Mouse (Mus musculus) hindbrain, embryonic 16.5 days (tissue): Measurements from ENCODE around the gene Tnc. TPM values are rescaled to one million over a fixed set of nuclear protein-coding genes. Genes with fewer than 3 reads are reported as not detected.

ENCODE experiments used
- ATAC-seq: fragments of 200-750 bp; cut with Nextera tagmentation; 2 replicates; pipeline ENCODE4 v1.8.0; 2017; ENCODE audit warnings: moderate TSS enrichment, moderate library complexity
- H3K27ac ChIP-seq: fragments of 300-500 bp; sonication (generic); 2 replicates; pipeline ENCODE4 v1.5.1; 2014; ENCODE audit warnings: low read depth, mild to moderate bottlenecking, control low read depth, low read length, moderate library complexity
- H3K27me3 ChIP-seq: fragments of 300-500 bp; sonication (generic); replicated peaks from 2 replicates; pipeline ENCODE4 v1.6.1; 2014; ENCODE audit warnings: low read length; ENCODE audit not compliant: control insufficient read depth, insufficient read depth
- H3K36me3 ChIP-seq: fragments of 300-500 bp; sonication (generic); 2 replicates; pipeline ENCODE4 v1.6.1; 2014; ENCODE audit warnings: mild to moderate bottlenecking, low read length, moderate library complexity, mixed read lengths; ENCODE audit not compliant: control insufficient read depth, insufficient read depth
- H3K4me1 ChIP-seq: fragments of 300-500 bp; sonication (generic); 2 replicates; pipeline ENCODE4 v1.6.1; 2014; ENCODE audit warnings: low read depth, low read length; ENCODE audit not compliant: control insufficient read depth, insufficient read depth
- H3K4me2 ChIP-seq: fragments of 300-500 bp; sonication (generic); 2 replicates; pipeline ENCODE4 v1.6.1; 2014; ENCODE audit warnings: mild to moderate bottlenecking, low read length, control low read depth, moderate library complexity
- H3K4me3 ChIP-seq: fragments of 300-500 bp; sonication (generic); 2 replicates; pipeline ENCODE4 v1.5.1; 2014; ENCODE audit warnings: mild to moderate bottlenecking, low read length, control low read depth, moderate library complexity
- H3K9ac ChIP-seq: fragments of 300-500 bp; sonication (generic); 2 replicates; pipeline ENCODE4 v1.6.1; 2014; ENCODE audit warnings: low read depth, mild to moderate bottlenecking, control low read depth, low read length, moderate library complexity
- H3K9me3 ChIP-seq: fragments of 300-500 bp; sonication (generic); 2 replicates; pipeline ENCODE4 v1.6.1; 2014; ENCODE audit warnings: mild to moderate bottlenecking, low read length, moderate library complexity; ENCODE audit not compliant: control insufficient read depth
- WGBS: fragments of 180-500 bp; shearing (Covaris S2); extraction: QIAGEN DNeasy Blood & Tissue Kit; methylation state at CpG from one replicate; pipeline ENCODE4 v1.1.7; 2014; 5-methylcytosine and 5-hydroxymethylcytosine counted together
- polyA plus RNA-seq: library from polyadenylated mRNA; unstranded; fragments of >200 nt; fragmentation: Nextera tagmentation; extraction: Ambion mirVana; gene quantifications from 2 replicates; pipeline ENCODE4 v1.2.1, GENCODE M21; 2015

The Tnc gene
- polyA plus RNA-seq, 1 experiment from 2014 or later = 53.3 TPM

- H3K36me3 ChIP-seq = no peaks in the 10 kb centered on the region
- H3K27ac ChIP-seq = no peak overlapping the region
- H3K4me2 ChIP-seq = no peak overlapping the region
- H3K9ac ChIP-seq = no peak overlapping the region
- no peaks in the 10 kb centered on the region for H3K4me1 ChIP-seq
- peak; percentile 68; the same call in 1 of the 2 replicates for ATAC-seq
- H3K4me3 ChIP-seq = no peak overlapping the region
- no peaks in the 10 kb centered on the region for H3K27me3 ChIP-seq
- no peaks in the 10 kb centered on the region for H3K9me3 ChIP-seq
Observed at GRCm38 (mm10) chr4:64074725-64075124, 27.9 kb upstream of the Tnc start.

- H3K9ac ChIP-seq = no peak overlapping the region
- no peak for ATAC-seq
- H3K36me3 ChIP-seq = no peaks in the 10 kb centered on the region
- H3K4me2 ChIP-seq = no peak overlapping the region
- no peak overlapping the region for H3K27ac ChIP-seq
- H3K27me3 ChIP-seq = no peaks in the 10 kb centered on the region
- WGBS = 80% methylated on average over 7 of the region's 7 CpGs
- H3K9me3 ChIP-seq = no peaks in the 10 kb centered on the region
- no peak overlapping the region for H3K4me3 ChIP-seq
- H3K4me1 ChIP-seq = no peaks in the 10 kb centered on the region
Observed at GRCm38 (mm10) chr4:64067394-64067793, 20.6 kb upstream of the Tnc start.

GRCm38 (mm10) chr4:64065266-64065665 lies 18.5 kb upstream of the Tnc start:
- no peaks in the 10 kb centered on the region for H3K9me3 ChIP-seq
- 52% methylated on average over 10 of the region's 10 CpGs for WGBS
- no peak overlapping the region for H3K27ac ChIP-seq
- no peak overlapping the region for H3K4me2 ChIP-seq
- no peak overlapping the region for H3K9ac ChIP-seq
- no peak for ATAC-seq
- no peaks in the 10 kb centered on the region for H3K27me3 ChIP-seq
- no peak overlapping the region for H3K4me3 ChIP-seq
- no peaks in the 10 kb centered on the region for H3K36me3 ChIP-seq
- H3K4me1 ChIP-seq = no peaks in the 10 kb centered on the region

- Histone ChIP-seq H3K4me3 (no peak overlapping the region), H3K27me3 (no peaks in the 10 kb centered on the region), H3K4me1 (no peaks in the 10 kb centered on the region), H3K9ac (no peak overlapping the region), H3K27ac (no peak overlapping the region), H3K4me2 (no peak overlapping the region), H3K9me3 (no peaks in the 10 kb centered on the region), H3K36me3 (no peaks in the 10 kb centered on the region)
- no peak for ATAC-seq
- 63% methylated on average over 6 of the region's 6 CpGs for WGBS
Observed at GRCm38 (mm10) chr4:64058856-64059231, 12.0 kb upstream of the Tnc start.

GRCm38 (mm10) chr4:64058048-64058855 lies 11.4 kb upstream of the Tnc start:
- H3K36me3 ChIP-seq = no peaks in the 10 kb centered on the region
- ATAC-seq = no peak; the same call in 1 of the 2 replicates
- H3K4me2 ChIP-seq = no peak overlapping the region
- H3K9me3 ChIP-seq = no peaks in the 10 kb centered on the region
- WGBS = 69% methylated on average over 12 of the region's 12 CpGs
- no peak overlapping the region for H3K4me3 ChIP-seq
- no peaks in the 10 kb centered on the region for H3K4me1 ChIP-seq
- H3K27me3 ChIP-seq = no peaks in the 10 kb centered on the region
- H3K27ac ChIP-seq = no peak overlapping the region
- H3K9ac ChIP-seq = no peak overlapping the region

- Histone ChIP-seq H3K4me2 (no peak overlapping the region), H3K27ac (no peak overlapping the region), H3K27me3 (0 out of 2 replicates have a peak, but pooled peaks cover 2% of the 10 kb centered on the region), H3K9ac (no peak overlapping the region), H3K4me1 (peaks cover 10% of the 10 kb centered on the region), H3K9me3 (no peaks in the 10 kb centered on the region), H3K36me3 (no peaks in the 10 kb centered on the region), H3K4me3 (no peak overlapping the region)
- no peak for ATAC-seq
- WGBS = 69% methylated on average over 7 of the region's 7 CpGs
Observed at GRCm38 (mm10) chr4:64048177-64048576, 1.4 kb upstream of the Tnc start.

- H3K4me1 ChIP-seq = peaks cover 10% of the 10 kb centered on the region
- H3K4me2 ChIP-seq = peak overlapping the region; percentile 5
- H3K4me3 ChIP-seq = no peak overlapping the region
- no peak overlapping the region for H3K27ac ChIP-seq
- ATAC-seq = no peak
- 0 out of 2 replicates have a peak, but pooled peaks cover 2% of the 10 kb centered on the region for H3K27me3 ChIP-seq
- WGBS = 84% methylated on average over 4 of the region's 4 CpGs
- H3K9me3 ChIP-seq = no peaks in the 10 kb centered on the region
- no peaks in the 10 kb centered on the region for H3K36me3 ChIP-seq
- no peak overlapping the region for H3K9ac ChIP-seq
Observed at GRCm38 (mm10) chr4:64043893-64044292, 2.9 kb downstream of the Tnc start.

GRCm38 (mm10) chr4:64043371-64043770 lies 3.4 kb downstream of the Tnc start:
- WGBS = 58% methylated on average over 6 of the region's 6 CpGs
- Histone ChIP-seq H3K4me3 (no peak overlapping the region), H3K9ac (no peak overlapping the region), H3K27me3 (0 out of 2 replicates have a peak, but pooled peaks cover 2% of the 10 kb centered on the region), H3K27ac (no peak overlapping the region), H3K4me1 (peaks cover 10% of the 10 kb centered on the region), H3K36me3 (no peaks in the 10 kb centered on the region), H3K9me3 (no peaks in the 10 kb centered on the region), H3K4me2 (peak overlapping the region; percentile 5)
- no peak; the same call in 1 of the 2 replicates for ATAC-seq

GRCm38 (mm10) chr4:64039091-64039490 lies 7.7 kb downstream of the Tnc start:
- H3K4me3 ChIP-seq = no peak overlapping the region
- H3K27ac ChIP-seq = no peak overlapping the region
- no peak for ATAC-seq
- H3K27me3 ChIP-seq = no peaks in the 10 kb centered on the region
- no peaks in the 10 kb centered on the region for H3K36me3 ChIP-seq
- whole genome bisulfite sequencing = 76% methylated on average over 2 of the region's 2 CpGs
- no peaks in the 10 kb centered on the region for H3K4me1 ChIP-seq
- no peak overlapping the region for H3K4me2 ChIP-seq
- no peak overlapping the region for H3K9ac ChIP-seq
- H3K9me3 ChIP-seq = no peaks in the 10 kb centered on the region
